Mouse (Mus musculus) heart, embryonic 14.5 days (tissue): ENCODE results near the gene Mroh9. TPM values are rescaled to one million over a fixed set of nuclear protein-coding genes. Genes with fewer than 3 reads are reported as not detected.

Experiments
- ATAC-seq: fragments of 200-750 bp; cut with Nextera tagmentation; 2 replicates; pipeline ENCODE4 v1.8.0; 2017; ENCODE audit warnings: low read depth, moderate TSS enrichment; ENCODE audit not compliant: insufficient number of reproducible peaks, insufficient read depth, low FRiP score
- H3K27ac ChIP-seq, 2 experiments: fragments of 200-500 bp in 1 of 2; fragments of 300-500 bp in 1 of 2; sonication (generic) in 1 of 2; replicated peaks in 1 of 2; 2 replicates each; pipeline ENCODE4 v1.5.1; 2012 to 2014; ENCODE audit warnings: low read depth in 2 of 2, low read length in 2 of 2, control low read depth in 1 of 2, mild to moderate bottlenecking in 1 of 2, mixed read lengths in 1 of 2; ENCODE audit not compliant: control insufficient read depth in 1 of 2, insufficient read depth in 1 of 2
- H3K27me3 ChIP-seq: fragments of 300-500 bp; sonication (generic); 2 replicates; pipeline ENCODE4 v1.6.1; 2014; ENCODE audit warnings: mild to moderate bottlenecking, low read length, control low read depth; ENCODE audit not compliant: control insufficient read depth, insufficient read depth
- H3K36me3 ChIP-seq: fragments of 300-500 bp; sonication (generic); 2 replicates; pipeline ENCODE4 v1.6.1; 2014; ENCODE audit warnings: mild to moderate bottlenecking, control low read depth, low read length, mixed read lengths; ENCODE audit not compliant: control insufficient read depth, insufficient read depth
- H3K4me1 ChIP-seq, 2 experiments: fragments of 200-500 bp in 1 of 2; fragments of 300-500 bp in 1 of 2; sonication (generic) in 1 of 2; 2 replicates each; pipeline ENCODE4 v1.6.1; 2012 to 2014; ENCODE audit warnings: low read length in 2 of 2, control low read depth in 1 of 2, mixed read lengths in 1 of 2; ENCODE audit not compliant: control insufficient read depth in 2 of 2, insufficient read depth in 2 of 2
- H3K4me2 ChIP-seq: fragments of 300-500 bp; sonication (generic); 2 replicates; pipeline ENCODE4 v1.6.1; 2014; ENCODE audit warnings: mild to moderate bottlenecking, low read length
- H3K4me3 ChIP-seq, 2 experiments: fragments of 200-500 bp in 1 of 2; fragments of 300-500 bp in 1 of 2; sonication (generic) in 1 of 2; 2 replicates each; pipeline ENCODE4 v1.5.1; 2012 to 2014; ENCODE audit warnings: low read length in 2 of 2, mild to moderate bottlenecking in 2 of 2, control low read depth in 1 of 2, low read depth in 1 of 2, moderate library complexity in 1 of 2; ENCODE audit not compliant: control insufficient read depth in 1 of 2, insufficient read depth in 1 of 2
- H3K9ac ChIP-seq: fragments of 300-500 bp; sonication (generic); 2 replicates; pipeline ENCODE4 v1.6.1; 2014; ENCODE audit warnings: mild to moderate bottlenecking, low read length
- H3K9me3 ChIP-seq: fragments of 300-500 bp; sonication (generic); 2 replicates; pipeline ENCODE4 v1.6.1; 2016; ENCODE audit warnings: low read length, control low read depth; ENCODE audit not compliant: control insufficient read depth
- WGBS: fragments of 180-500 bp; shearing (Covaris S2); extraction: QIAGEN DNeasy Blood & Tissue Kit; methylation state at CpG from one replicate; pipeline ENCODE4 v1.1.7; 2014; 5-methylcytosine and 5-hydroxymethylcytosine counted together
- polyA plus RNA-seq: library from polyadenylated mRNA; unstranded; fragments of >200 nt; fragmentation: Nextera tagmentation; extraction: Ambion mirVana; gene quantifications from 2 replicates; pipeline ENCODE4 v1.2.1, GENCODE M21; 2014

The Mroh9 gene
- polyA plus RNA-seq, 1 experiment from 2014 or later, result not detected

- H3K4me2 ChIP-seq, result no peak overlapping the region
- no peak overlapping the region for H3K9ac ChIP-seq
- H3K27ac ChIP-seq, result no peak overlapping the region
- no peaks in the 10 kb centered on the region for H3K9me3 ChIP-seq
- no peaks in the 10 kb centered on the region for H3K36me3 ChIP-seq
- ATAC-seq, result no peak
- H3K4me3 ChIP-seq, result no peak overlapping the region
- no peaks in the 10 kb centered on the region for H3K27me3 ChIP-seq
- 37% methylated on average over 1 of the region's 1 CpGs for WGBS
- no peaks in the 10 kb centered on the region for H3K4me1 ChIP-seq
Observed at GRCm38 (mm10) chr1:163104960-163105359, 19.5 kb upstream of the Mroh9 start.

- Histone ChIP-seq H3K9me3 (no peaks in the 10 kb centered on the region), H3K9ac (no peak overlapping the region), H3K36me3 (no peaks in the 10 kb centered on the region), H3K27ac (no peak overlapping the region), H3K27me3 (no peaks in the 10 kb centered on the region), H3K4me1 (peaks cover 0 to 4% of the 10 kb centered on the region in 2 experiments; a peak in 1 of 4 replicates), H3K4me2 (no peak overlapping the region), H3K4me3 (no peak overlapping the region)
- WGBS, result 53% methylated on average over 10 of the region's 10 CpGs
- ATAC-seq, result no peak
Observed at GRCm38 (mm10) chr1:163091438-163092155, 6.1 kb upstream of the Mroh9 start.

GRCm38 (mm10) chr1:163070502-163070901 is 15.0 kb downstream of the Mroh9 start:
- Histone ChIP-seq H3K9ac (no peak overlapping the region), H3K9me3 (no peaks in the 10 kb centered on the region), H3K27ac (no peak overlapping the region), H3K27me3 (no peaks in the 10 kb centered on the region), H3K4me2 (no peak overlapping the region), H3K4me3 (no peak overlapping the region), H3K36me3 (no peaks in the 10 kb centered on the region), H3K4me1 (no peaks in the 10 kb centered on the region)
- ATAC-seq, result no peak
- 8% methylated on average over 1 of the region's 1 CpGs for WGBS

- Histone ChIP-seq H3K4me2 (no peak overlapping the region), H3K27me3 (no peaks in the 10 kb centered on the region), H3K36me3 (no peaks in the 10 kb centered on the region), H3K9ac (no peak overlapping the region), H3K27ac (no peak overlapping the region), H3K4me3 (no peak overlapping the region), H3K9me3 (no peaks in the 10 kb centered on the region), H3K4me1 (no peaks in the 10 kb centered on the region)
- no peak for ATAC-seq
- WGBS, result 77% methylated on average over 3 of the region's 3 CpGs
Observed at GRCm38 (mm10) chr1:163060381-163060780, 25.1 kb downstream of the Mroh9 start.

- ATAC-seq, result no peak
- H3K27me3 ChIP-seq, result no peaks in the 10 kb centered on the region
- no peaks in the 10 kb centered on the region for H3K9me3 ChIP-seq
- no peaks in the 10 kb centered on the region for H3K36me3 ChIP-seq
- no peaks in the 10 kb centered on the region for H3K4me1 ChIP-seq
- H3K4me3 ChIP-seq, result no peak overlapping the region
- H3K27ac ChIP-seq, result no peak overlapping the region
- 43% methylated on average over 2 of the region's 2 CpGs for WGBS
- no peak overlapping the region for H3K9ac ChIP-seq
- no peak overlapping the region for H3K4me2 ChIP-seq
Observed at GRCm38 (mm10) chr1:163057363-163057762, 28.1 kb downstream of the Mroh9 start.

- H3K4me2 ChIP-seq, result no peak overlapping the region
- ATAC-seq, result no peak
- no peaks in the 10 kb centered on the region for H3K36me3 ChIP-seq
- no peak overlapping the region for H3K27ac ChIP-seq
- no peaks in the 10 kb centered on the region for H3K9me3 ChIP-seq
- no peaks in the 10 kb centered on the region for H3K27me3 ChIP-seq
- no peak overlapping the region for H3K4me3 ChIP-seq
- H3K4me1 ChIP-seq, result no peaks in the 10 kb centered on the region
- no peak overlapping the region for H3K9ac ChIP-seq
Observed at GRCm38 (mm10) chr1:163055629-163056028, 29.8 kb downstream of the Mroh9 start.

GRCm38 (mm10) chr1:163023075-163023474 is 62.4 kb downstream of the Mroh9 start:
- ATAC-seq, result no peak
- H3K9ac ChIP-seq, result no peak overlapping the region

GRCm38 (mm10) chr1:163009220-163009619 is 76.2 kb downstream of the Mroh9 start:
- ATAC-seq, result no peak

More at GRCm38 (mm10) chr1:163023075-163023474, 62.4 kb downstream of the Mroh9 start:
- no peaks in the 10 kb centered on the region for H3K27me3 ChIP-seq
- no peaks in the 10 kb centered on the region for H3K36me3 ChIP-seq
- no peak overlapping the region for H3K4me2 ChIP-seq
- H3K9me3 ChIP-seq, result no peaks in the 10 kb centered on the region
- no peak overlapping the region for H3K27ac ChIP-seq
- no peak overlapping the region for H3K4me3 ChIP-seq
- H3K4me1 ChIP-seq, result no peaks in the 10 kb centered on the region

More at GRCm38 (mm10) chr1:163009220-163009619, 76.2 kb downstream of the Mroh9 start:
- Histone ChIP-seq H3K4me1 (no peaks in the 10 kb centered on the region), H3K27ac (no peak overlapping the region), H3K36me3 (no peaks in the 10 kb centered on the region), H3K4me2 (no peak overlapping the region), H3K27me3 (no peaks in the 10 kb centered on the region), H3K4me3 (no peak overlapping the region), H3K9me3 (no peaks in the 10 kb centered on the region), H3K9ac (no peak overlapping the region)
- WGBS, result 48% methylated on average over 3 of the region's 3 CpGs
